Mouse (Mus musculus) neutrophil, adult 59 days (primary cell): ENCODE data around the gene Aebp1. TPM values are rescaled to one million over a fixed set of nuclear protein-coding genes. Genes with fewer than 3 reads are reported as not detected.

Experiments
- total RNA-seq, 2 experiments: library from RNA; stranded (reverse); gene quantifications; 1 replicate in 1 of 2; 2 replicates in 1 of 2; pipeline ENCODE4 v1.2.4; 2023

Aebp1 gene
- not detected for total RNA-seq

GRCm38 (mm10) chr11:5861678-5862393 lies at the start of gene Aebp1:
Gene Aebp1 (plus strand): TSS chr11:5861947.

DNA sequence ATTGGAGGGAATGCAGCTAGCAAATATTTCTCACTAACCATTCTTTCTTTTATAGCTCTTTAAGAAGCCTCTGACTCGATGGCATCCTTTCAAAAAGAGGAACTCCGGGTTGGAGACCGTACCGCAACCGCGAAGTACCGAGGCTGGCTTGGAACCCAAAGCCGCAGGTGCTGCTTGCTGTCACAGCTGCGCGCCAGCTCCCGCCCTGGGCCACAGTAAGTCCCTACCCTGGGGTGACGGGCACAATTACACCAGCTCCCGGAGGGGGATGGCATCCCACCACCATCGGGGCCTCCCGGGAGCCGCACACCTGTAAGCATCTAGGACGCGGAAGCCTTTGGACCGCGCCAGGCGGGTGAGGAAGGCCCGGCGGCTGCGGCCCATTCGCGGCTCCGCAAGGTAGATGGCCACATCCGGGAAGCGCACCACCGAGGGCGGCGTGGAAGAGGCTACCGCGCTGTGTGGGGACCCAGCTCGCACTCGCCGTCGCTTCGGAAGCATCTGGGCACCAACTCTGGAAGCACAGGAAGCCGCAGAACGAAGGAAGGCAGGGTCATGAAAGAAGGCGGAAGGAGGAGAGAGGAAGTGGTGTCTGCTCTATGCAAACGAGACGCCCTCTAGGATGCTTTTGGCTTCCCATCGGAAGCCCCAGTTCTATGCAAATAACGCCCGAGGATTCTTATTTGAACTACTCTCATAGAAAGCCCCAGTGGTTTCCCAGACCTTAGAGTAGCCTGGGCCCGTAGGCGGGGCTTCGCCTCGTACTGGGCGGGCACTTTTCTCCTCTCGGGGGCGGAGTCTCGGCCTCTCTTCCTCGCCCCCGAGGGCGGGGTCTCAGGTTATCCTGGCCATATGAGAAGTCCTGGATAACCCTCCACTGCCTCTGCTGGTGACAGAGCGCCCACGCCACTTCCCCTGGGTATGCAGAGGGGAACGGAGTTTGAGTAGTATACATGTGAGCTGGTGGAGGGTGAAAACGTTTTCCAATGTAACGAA lies 24.2 kb upstream of the Aebp1 start, which contains the start of gene Polm:
Polm (minus strand) TSS at position 766 of the 996 bp plus-strand sequence.

DNA sequence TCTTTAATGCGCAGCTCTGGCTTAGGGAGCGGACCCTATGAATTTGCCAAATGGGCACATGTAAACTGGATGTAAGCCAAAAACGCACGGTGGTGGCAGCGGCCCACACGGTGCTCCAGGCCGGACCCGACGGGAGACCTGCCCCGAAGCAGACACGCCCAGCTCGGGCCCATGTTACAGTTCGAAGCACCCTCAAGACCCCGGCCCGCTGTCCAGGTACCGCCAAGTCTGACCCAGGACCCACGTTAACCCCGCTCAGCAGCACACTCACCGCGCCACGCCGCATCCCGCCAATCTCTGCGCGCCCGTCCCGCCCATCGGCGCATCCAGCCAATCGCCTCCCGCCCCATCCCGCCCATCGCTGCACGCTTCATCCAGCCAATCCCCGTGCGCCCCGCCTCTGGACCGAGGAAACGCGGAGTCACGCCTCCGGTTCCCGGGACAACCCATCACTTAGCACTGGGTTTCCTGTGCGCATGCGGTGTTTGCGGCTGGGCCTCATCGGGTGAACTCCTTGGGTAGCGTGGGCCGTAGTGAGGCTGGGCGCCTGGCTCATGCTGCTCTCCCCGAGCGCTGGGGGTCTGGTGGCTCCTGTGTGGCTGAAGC lies 16.3 kb downstream of the Aebp1 start, which contains the start of gene Pold2:
Pold2 (minus strand) TSS at position 372 of the 606 bp plus-strand sequence.

DNA sequence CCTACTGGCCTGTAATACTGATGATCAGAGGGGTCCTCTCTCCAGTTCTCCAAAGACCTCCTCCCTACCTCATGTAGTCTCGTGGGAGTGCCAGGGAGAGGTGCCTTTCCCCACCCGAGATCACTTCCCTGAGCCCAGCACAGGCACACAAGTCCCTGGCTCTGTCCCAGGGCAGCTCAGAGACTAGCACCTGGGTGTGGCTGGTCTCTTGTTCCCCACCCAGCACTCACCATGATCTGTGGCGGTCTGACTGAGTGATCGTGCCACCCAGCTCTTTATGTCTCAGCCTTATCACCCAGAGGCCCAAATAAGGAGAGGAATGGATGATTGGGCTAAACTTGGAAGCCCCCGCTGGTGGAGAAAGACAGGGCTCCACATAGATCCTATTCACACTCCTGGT lies 36.8 kb downstream of the Aebp1 start, which contains the start of gene Myl7:
Myl7 (minus strand) TSS at position 252 of the 400 bp plus-strand sequence.

Other genes starting within 250 kb of the Aebp1 start
- 10 to 100 TPM; 31.1 to 41.0 TPM for gene Mrps24, start 146.3 kb upstream of the Aebp1 start, total RNA-seq
- 10 to 100 TPM; 11.6 to 14.5 TPM for gene Urgcp, start 99.6 kb upstream of the Aebp1 start, total RNA-seq
- 100 to 1,000 TPM; 181 to 182 TPM for gene Dbnl, start 73.5 kb upstream of the Aebp1 start, total RNA-seq
- not detected for gene Pgam2, start 58.2 kb upstream of the Aebp1 start, total RNA-seq
- gene Polm, start 23.9 kb upstream of the Aebp1 start, total RNA-seq = 10 to 100 TPM; 28.8 to 35.8 TPM
- gene Pold2, start 16.3 kb downstream of the Aebp1 start, total RNA-seq = 10 to 100 TPM; 26.3 to 36.8 TPM
- not detected for gene Myl7, start 36.8 kb downstream of the Aebp1 start, total RNA-seq
- gene Gck, start 88.1 kb downstream of the Aebp1 start, total RNA-seq = not detected
- 10 to 100 TPM; 65.1 to 74.8 TPM for gene Ykt6, start 93.7 kb downstream of the Aebp1 start, total RNA-seq
- under 1 TPM; 0.69 to 0.97 TPM for gene Camk2b, start 204.4 kb downstream of the Aebp1 start, total RNA-seq